Mouse (Mus musculus): Measurements from ENCODE around the gene Cpm. TPM values are rescaled to one million over a fixed set of nuclear protein-coding genes. Genes with fewer than 3 reads are reported as not detected.

The Cpm gene
- total RNA-seq, 4 experiments from 2014 or later = 1.3 to 2.2 (median 1.5) TPM

DNA sequence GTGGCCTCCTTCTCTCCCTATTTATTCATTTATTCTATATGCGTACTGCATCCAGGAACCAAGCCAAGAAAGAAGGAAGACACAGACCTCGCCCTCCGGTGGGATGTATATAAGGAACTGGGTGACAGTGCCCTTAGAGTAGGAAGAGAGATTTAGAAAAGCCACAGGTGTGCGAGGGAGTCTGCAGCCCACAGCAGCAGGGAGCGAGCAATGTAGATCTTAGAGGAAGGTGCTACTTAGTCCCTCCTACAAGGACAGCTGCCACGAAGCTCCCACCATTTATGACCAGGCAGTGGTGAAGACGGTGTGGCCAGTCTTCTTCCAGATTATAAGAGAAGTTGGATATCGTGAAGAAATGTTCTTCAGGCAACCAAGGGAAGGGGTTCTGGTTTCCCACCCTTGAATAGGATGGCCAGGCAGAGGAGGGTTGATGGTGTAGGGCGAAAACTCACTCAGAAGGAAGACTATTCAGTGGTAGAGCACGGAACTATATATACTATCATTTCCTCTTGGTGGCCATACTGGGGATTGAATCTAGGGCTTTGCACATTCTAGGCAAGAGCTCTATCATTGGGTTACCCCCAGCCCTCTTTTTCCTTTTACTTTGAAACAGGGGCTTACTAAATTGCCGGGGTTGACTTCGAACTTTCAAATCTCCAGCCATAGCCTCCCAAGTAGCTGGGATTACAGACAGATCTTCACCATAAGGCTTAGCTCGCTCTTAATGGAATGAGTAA lies 42.8 kb downstream of the Cpm start:
- DNase-seq (ENCODE audit: low spot score in 2 of 2) = no peak

DNA sequence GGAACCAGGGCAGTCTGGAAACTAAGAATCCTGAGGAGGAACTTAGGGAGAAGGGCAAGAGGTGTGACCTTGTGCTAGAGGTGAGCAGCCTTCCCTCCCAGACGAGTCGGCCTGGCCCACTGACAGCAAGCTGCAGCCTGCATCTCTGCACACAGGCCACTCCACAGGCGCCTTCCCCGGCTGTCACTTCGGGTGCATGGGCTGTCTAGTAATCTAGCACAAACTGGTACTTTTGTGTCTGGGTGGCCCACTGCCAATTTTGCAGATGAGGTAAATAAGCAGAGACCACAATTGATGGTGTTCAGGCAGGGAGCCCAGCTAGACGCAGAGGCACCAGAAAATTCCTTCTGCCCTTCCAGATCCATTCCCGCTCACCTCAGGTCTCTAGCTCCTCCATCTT lies 43.4 kb downstream of the Cpm start:
- DNase-seq (ENCODE audit: low spot score in 2 of 2) = no peak

DNA sequence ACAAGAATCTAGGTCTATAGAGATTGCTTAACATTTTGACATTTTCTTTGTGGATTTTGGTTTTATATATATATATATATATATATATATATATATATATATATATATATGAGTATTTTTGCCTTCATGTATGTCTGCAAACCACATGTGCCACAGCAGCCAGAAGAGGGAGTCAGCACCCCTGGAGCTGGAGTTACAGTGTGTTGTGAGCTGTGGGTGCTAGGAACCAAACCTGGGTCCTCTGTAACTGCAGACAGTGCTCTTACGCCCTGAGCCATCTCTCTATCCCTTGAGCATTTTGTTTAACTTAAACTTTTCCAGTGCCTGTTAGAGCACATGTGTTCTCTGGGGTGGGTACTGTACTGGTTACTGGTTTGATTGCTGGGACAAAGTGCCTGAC lies 44.6 kb downstream of the Cpm start:
- DNase-seq (ENCODE audit: low spot score in 2 of 2) = no peak

DNA sequence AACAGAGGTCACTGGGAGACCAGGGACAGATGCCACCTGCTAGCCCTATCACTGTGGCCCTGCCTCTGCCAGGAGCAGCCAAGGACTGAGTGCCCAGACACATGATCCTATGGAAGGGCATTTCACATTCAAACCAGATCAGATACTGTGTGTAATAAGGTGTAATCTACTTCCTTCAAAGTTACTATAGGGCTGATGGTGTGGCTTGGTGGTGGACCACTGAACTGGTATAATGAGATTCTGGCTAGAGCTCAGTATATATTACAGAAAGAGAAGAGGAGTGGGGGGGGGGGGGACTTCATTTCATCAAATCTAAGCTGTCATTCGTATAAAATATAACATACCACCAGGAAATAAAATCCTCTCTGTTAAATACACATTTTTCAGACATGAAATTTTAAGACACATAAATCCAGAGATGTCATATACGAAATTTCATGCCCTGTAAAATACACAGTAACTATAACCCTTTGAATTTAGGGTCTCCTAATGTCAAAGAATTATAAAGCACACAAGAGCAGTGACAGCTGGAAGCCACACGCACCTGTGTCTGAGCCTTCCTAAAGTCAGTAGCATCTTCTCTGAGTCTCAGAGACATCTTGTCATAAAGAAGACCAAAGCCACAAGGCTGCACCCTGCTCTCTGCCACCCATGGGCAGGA lies 45.2 kb downstream of the Cpm start:
- DNase-seq (ENCODE audit: low spot score in 2 of 2) = no peak

DNA sequence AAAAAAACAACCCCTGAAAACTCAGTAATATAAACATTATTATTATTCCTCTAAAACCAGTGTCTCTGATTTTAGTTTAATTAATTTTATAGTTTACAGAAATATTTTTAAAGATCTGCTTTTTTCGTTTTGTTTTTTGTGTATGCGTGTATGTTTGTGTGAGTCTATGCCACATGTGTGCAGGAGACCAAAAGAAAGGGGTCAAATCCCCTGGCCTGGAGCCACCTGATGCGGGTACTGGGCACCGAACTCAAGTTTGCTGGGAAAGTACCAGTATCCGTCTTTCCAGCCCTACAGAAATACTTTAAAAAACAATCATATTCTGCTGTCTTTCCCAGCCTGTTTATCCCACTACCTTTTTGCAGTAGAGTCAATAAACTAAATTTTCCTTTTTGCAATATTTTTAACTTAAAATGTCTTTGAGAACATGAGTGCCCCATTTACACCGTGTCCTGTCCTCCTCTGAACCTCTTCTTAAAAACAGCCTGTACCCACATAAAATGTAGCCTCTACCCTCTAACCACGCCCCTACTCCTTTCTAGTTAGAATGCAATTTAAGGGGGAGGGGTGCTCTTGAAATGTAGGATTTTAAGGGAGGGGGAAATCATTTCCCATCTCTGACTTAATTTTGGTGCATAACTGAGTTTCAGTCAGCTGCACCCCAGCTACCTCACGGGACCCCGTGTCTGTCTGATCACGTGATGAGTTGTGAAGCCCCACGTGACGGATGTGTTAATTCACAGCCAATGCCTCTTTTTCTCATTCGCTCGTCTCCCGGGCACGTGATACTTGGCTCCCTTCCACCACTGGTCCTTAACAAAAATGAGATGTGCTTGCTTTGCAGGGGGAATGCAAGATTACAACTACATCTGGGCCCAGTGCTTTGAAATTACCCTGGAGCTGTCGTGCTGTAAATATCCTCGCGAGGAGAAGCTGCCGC lies 46.1 kb downstream of the Cpm start:
- DNase-seq (ENCODE audit: low spot score in 2 of 2) = peak in 1 of 2 experiments; percentile 9

DNA sequence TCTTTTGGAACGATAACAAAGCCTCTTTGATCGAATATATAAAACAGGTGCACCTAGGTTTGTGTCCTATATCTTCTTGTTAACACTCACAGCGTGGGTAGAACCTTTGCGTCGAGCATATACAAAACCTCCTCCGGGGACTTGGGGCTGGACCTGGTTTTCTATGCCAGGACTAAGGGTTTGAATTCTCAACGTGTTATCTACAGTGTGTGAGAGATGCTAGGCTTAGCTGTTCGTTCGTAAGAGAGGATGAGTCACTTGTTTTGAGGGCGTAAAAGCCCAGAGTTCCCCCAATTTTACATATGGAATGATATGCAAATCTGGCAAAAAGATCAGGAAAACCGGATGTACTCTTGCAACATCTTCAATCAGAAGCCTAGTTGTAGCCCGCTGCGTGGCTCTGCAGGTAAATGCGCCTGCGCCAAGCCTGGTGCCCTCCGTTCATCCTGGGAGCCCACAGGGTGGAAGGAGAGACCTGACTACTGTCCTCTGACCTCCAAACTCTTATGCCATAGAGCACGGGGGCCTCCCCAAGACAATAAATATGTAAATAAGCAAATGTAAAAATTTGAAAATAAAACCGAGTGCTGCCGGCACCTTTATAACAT lies 46.8 kb downstream of the Cpm start:
- no peak for DNase-seq (ENCODE audit: low spot score in 2 of 2)

DNA sequence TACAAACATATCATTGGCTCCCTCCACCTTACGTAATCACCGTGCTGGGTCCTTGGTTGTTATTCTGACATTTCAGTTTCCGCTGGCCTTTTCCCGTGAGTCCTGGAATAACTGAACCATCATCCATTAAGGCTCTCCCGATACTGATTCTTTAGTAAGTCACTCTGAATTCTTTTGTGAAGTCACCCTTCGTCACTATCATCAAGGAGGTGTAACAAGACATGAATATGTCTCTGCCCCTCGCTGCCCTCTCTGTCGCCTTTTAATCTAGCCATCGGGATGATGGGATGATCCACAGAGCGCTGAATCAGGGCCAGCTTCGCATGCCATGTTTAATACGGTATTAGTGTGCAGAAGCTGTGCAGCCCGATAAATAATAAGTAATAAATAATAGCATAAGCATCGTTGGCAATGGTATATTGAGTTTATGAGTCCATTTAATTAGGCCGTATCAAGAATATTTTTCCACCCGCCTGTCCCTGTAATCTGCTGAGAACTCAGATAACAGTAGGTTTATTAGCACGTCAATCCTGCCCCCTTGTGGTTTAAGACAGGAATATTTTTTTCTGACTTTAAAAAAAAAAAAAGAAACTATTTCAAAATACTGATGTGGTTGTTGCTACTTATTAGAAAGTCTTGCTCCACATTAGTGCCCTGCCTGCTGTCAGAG lies 47.5 kb downstream of the Cpm start:
- no peak for DNase-seq (ENCODE audit: low spot score in 2 of 2)

DNA sequence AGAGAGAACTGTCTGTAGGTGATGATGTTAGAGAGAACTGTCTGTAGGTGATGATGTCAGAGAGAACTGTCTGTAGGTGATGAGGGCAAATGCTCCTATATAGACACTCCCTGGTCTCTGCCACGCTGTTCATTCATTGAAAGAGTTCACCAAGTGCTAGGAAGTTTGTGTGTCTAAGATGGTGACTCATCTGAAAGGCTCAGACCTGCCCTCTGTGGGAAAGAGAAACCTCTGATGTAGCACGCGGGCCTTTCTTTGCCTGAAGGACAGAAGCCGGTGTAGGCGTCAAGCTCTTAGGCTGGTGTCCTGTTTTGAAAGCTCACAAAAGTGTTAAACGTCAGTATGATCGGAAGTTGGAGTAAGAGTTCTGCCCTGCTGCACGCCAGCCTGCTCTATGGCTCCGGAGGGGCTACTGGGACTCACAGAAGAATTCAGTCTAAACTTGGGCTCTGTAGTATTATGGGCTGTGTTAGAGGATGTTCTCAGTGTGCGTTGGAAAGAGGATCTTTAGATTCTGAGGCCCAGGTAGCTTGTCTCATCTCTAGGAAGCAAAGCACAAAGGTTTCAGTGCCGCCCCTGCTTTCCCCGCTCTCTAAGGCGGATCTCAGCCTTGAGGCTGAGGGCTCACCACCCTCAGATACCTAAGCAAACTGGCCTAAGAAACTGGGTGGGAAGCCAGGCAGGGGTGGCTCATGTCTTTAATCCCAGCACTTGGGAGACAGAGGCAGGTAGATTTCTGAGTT lies 48.4 kb downstream of the Cpm start:
- DNase-seq (ENCODE audit: low spot score in 2 of 2) = no peak

DNA sequence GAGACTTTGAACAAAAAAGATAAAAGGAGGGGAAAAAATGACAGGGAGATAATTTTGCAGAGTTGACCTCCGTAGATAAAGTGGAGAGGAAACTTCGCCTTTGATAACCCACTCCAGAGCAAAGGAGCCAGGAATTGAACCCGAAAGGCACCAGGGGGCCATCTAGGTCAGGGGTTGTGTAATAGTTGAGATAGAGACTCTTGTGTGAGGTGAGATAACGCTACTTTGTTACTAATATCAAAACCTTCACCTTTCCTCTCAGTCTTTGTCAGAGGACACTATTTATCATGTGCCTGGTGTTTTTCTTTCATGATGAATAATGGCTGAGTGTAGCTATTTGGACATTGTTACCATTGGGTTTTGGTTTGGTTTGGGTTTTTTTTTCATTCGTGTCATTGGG lies 49.1 kb downstream of the Cpm start:
- DNase-seq (ENCODE audit: low spot score in 2 of 2) = no peak

DNA sequence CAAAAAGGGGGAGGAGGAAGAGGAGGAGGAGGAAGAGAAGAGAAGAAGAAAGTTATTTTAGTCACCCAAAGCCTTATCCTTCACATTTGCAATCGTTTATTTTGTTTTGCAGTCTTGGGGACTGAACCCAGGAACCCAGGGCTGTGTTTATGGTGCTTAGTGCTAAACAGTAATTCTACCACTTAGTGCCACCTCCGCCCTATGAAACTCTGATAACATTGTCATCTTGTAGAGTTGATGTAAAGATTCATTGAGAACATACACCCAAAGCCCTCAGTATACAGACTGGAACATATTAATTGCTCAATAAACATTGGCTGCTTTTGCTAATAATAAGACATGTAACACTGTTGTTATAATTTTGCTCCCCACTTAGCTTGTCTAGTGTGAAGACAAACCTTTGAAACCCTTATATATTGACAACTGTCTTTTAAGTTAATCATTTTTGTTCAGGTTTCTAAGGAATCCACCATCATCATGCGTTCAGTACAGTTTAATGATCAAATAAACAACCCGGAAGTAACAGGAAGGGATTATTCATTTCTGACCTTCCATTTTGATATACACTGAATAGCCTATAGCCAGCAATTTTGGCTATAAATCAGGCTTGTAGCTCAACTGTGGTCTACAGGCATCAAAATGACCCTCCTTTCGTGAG lies 49.9 kb downstream of the Cpm start:
- no peak for DNase-seq (ENCODE audit: low spot score in 2 of 2)

DNA sequence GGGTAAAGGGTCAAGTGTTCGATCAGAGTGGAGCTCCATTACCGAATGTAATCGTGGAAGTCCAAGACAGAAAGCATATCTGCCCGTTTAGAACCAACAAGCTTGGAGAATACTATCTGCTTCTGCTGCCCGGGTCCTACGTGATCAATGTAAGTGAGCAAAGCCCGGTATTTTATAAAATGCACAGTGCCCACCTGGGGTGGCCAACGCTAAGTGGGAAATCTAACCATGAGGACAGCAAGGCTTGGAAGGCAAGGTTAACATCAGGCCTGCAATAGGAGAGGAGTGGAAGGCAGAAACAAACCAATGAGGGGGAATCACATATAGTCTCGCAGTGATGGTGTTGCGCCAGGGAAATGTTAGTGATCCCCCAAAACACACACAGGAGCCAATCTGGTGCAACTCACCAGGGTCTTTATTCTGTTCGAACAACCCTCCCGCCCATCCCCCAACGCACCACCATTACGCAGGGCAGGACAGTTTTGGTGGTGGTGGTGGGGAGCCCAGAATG lies 50.7 kb downstream of the Cpm start:
- DNase-seq (ENCODE audit: low spot score in 2 of 2) = no peak

DNA sequence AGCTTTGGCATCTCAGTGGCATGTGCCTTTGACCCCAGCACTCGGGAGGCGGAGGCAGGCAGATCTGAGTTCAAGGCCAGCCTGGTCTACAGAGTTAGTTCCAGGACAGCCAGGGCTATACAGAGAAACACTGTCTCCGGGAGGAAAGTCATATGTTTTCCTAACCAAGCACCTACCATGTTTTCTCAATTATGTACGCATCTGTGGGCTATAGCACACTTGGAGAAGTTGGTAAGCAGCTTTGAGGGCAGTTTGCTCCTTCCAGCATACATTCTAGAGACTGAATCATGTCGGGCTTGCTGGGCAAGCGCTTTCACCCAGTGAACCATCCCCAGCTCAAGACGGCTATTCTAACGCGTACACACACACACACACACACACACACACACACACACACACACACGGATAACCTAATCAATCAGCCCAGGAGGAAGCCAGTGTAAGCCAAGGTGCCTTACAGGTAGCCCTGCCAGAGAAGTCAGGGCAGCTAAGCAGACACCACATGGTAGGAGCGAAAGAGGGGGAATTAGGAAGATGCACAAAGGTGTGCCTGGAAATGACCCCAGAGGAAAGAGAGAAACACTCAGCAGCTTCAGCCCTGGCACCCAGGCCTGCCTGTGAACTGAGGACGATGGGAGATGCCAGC lies 51.7 kb downstream of the Cpm start:
- no peak for DNase-seq (ENCODE audit: low spot score in 2 of 2)

DNA sequence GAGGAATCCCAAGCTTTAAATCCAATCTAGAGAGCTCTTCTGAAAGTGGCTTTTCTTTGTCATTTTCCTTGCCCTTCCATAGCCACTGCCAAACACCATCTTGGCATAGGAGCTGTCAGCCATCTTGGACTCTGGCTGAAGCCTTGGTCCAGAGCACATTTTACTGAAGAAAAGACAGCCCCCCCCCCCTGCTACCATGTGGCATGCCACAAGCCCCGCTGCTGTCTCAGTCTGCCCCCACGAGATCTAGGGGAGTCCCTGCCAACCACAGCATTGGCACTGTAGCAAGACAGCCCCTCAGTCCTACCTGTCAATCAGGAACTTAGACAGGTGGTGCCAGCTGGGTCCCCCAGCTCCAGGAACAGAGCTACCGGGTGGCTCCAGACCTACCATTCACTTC lies 52.2 kb downstream of the Cpm start:
- no peak for DNase-seq (ENCODE audit: low spot score in 2 of 2)

DNA sequence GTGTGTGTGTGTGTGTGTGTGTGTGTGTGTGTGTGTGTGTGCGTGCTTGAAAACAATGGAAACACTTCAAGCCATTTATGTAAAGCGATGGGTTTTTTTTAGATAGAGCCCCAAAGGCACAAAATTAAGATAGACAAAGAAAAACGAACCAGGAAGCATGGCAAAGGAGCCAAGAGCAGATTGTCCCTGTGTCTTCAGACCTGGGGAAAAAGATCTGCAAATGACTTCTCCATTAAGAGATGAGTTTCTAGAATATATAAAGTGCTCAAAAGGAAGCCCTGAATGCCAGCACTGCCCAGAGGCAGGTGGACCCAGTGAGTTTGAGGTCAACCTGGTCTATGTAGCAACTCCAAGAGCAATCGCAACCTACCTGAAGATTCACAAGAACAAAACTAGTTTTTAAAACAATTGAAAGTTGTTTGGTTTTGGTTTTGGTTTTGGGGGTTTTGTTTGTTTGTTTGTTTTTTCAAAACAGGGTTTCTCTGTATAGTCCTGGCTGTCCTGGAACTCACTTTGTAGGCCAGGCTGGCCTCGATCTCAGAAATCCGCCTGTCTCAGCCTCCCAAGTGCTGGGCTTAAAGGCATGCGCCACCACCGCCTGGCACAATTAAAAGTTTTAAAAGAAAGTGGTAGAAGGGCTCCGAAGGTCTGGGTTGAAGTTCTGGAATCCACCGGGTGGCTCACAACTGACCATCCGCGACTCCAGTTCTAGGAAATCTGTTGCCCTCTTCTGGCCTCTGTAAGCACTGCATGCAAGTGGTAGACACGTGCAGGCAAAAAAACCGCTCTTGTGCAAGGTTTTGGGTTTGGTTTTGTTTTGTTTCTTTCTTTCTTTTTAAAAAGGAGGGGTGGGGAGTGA lies 52.9 kb downstream of the Cpm start:
- no peak for DNase-seq (ENCODE audit: low spot score in 2 of 2)

DNA sequence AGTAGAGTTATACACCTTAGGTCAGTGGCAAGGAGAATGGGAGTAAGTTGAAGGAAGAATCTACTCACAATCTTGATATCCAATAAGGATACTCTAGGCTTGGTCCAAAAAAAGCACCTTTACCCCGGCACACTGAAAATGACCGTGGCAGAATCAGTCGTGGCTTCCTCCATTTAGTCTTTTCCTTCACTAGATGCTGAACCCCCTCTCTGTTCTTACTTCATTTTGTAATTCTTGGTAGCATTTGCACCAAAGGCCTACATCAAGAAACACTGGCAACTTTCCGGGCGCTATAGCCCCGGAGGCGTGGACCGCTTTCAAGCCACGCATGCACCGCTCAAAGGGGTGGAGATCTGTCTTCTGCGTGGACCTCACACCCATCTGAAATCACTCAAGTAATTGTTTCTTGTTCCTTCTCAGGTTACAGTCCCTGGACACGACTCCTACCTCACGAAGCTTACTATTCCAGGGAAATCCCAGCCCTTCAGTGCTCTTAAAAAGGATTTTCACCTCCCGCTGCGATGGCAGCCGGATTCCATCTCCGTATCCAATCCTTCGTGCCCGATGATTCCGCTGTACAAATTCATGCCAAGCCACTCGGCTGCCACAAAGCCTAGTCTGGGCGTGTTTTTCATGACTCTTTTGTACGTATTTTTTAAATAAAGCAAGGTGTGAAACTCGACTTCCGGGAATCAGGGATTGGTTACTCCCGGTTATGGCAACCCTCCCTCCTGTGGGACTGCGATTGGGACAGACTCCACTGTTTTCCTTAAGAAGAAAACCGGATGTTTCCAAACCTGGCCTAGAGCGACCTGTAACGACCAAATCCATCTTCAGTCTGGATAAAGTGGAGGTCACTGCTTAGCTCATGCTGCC lies 53.8 kb downstream of the Cpm start:
- no peak for DNase-seq (ENCODE audit: low spot score in 2 of 2)

DNA sequence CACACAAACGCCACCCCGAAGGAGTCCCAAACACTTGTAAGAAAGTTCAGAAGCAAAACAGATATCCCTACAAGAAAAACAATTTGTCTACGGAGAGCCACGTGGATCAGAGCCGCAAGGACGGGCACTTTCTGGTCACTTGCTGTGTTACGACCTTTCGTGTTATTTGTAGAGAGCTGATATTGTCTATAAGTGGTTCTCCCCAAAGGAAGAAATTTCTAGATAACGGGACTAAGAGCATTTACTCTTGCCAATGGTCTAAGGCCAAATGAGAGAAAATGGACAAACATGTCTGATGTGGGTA lies 54.4 kb downstream of the Cpm start:
- no peak for DNase-seq (ENCODE audit: low spot score in 2 of 2)
